Comparison of ENCODE assay signal across 8 mouse cellular contexts in the genomic region with DNA sequence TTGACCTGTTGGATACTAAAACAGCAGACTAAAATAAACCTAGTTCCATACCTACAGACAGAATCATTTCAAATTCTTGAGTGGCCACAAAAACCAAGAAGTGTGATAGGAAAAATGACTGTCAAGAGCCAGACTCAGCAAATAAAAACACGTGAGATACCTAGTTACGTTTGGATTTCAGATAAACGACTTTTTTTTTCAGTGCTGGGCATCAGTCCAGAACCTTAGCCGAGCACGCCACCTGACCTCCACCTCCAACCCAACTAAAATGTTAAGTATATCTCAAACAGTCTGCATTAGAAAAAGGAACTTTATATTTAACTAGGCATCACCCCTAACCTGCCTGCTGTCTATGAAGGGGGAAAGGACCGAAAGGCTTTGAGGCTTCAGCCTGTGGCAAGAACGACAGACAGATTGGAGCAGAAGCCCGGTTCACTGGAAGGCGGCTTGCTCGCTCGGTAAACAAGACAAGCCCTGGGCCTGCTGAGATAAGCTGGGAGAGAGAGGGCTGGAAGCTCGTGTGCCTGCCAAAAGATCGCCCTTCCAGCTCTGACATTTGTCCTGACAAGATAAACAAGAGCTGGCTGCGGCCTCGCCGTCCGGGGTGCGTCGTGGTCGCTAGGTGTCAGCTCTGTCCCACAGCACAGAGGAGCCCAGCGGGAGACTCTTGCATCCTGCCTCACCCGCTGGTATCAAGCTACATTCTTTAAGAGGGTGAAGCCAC. TPM values are rescaled to one million over a fixed set of nuclear protein-coding genes. Genes with fewer than 3 reads are reported as not detected.
DNase-seq lines count a peak whose midpoint lies in the region; ATAC-seq and TF ChIP-seq lines count a peak whose summit lies in the region.

No protein-coding gene starts in this region.

- H3K4me1 ChIP-seq in ES-Bruce4 (ENCODE audit: control insufficient read depth, insufficient read depth, low read length), result no peaks in the 10 kb centered on the region
- peaks cover 18% of the 10 kb centered on the region for H3K4me1 ChIP-seq in forebrain, embryonic 15.5 days
- H3K4me1 ChIP-seq in lung, adult 2 months (ENCODE audit: control insufficient read depth, insufficient read depth, low read length), result peaks cover 3% of the 10 kb centered on the region

- no peaks in the 10 kb centered on the region for H3K27me3 ChIP-seq in ES-Bruce4 (ENCODE audit: control insufficient read depth, insufficient read depth, low read length, poor library complexity, severe bottlenecking)
- no peaks in the 10 kb centered on the region for H3K27me3 ChIP-seq in forebrain, embryonic 15.5 days

- no peak overlapping the region; the same call in 1 of the 2 replicates for H3K9ac ChIP-seq in ES-Bruce4 (ENCODE audit: low read depth, poor library complexity, severe bottlenecking)
- H3K9ac ChIP-seq in forebrain, embryonic 15.5 days (replicated peaks), result peak overlapping the region; percentile 32; the same call in 1 of the 2 replicates

- no peak overlapping the region for H3K4me3 ChIP-seq in ES-Bruce4 (ENCODE audit: low read depth, low read length)
- H3K4me3 ChIP-seq in forebrain, embryonic 15.5 days, result peak overlapping the region; percentile 16
- peak overlapping the region; percentile 36 for H3K4me3 ChIP-seq in layer of hippocampus, adult 2 months
- H3K4me3 ChIP-seq in lung, adult 2 months (replicated peaks; ENCODE audit: extremely low read depth, low read depth, low read length), result peak overlapping the region; percentile 9

- no peak for TF ChIP-seq POLR2A in ES-Bruce4 (IDR thresholded peaks at IDR 0.05; ENCODE audit: insufficient read depth, low read length)
- 0 out of 2 replicates have a peak, but pooled peaks have one; percentile 18 for TF ChIP-seq POLR2A in lung, adult 2 months (IDR thresholded peaks at IDR 0.05; ENCODE audit: borderline replicate concordance, extremely low read depth, low read depth, low read length)

- no peak overlapping the region for H3K27ac ChIP-seq in ES-Bruce4 (ENCODE audit: insufficient read depth, low read length)
- H3K27ac ChIP-seq in forebrain, embryonic 15.5 days (replicated peaks), result peak overlapping the region; percentile 50
- 0 out of 2 replicates have a peak overlapping the region, but pooled peaks have one; percentile 5 for H3K27ac ChIP-seq in layer of hippocampus, adult 2 months

- no peaks in the 10 kb centered on the region for H3K36me3 ChIP-seq in ES-Bruce4 (ENCODE audit: control insufficient read depth, insufficient read depth, low read length, poor library complexity, severe bottlenecking)
- H3K36me3 ChIP-seq in forebrain, embryonic 15.5 days, result no peaks in the 10 kb centered on the region

- intact Hi-C loops in heart, postnatal 25 days (cut with DNase I), result loop anchor here (2.0 to 5.0 kb wide), 3 partner anchors 70 to 305 kb away; a partner anchor contains a TSS

- TF ChIP-seq EP300 in ES-Bruce4 (IDR thresholded peaks at IDR 0.05; ENCODE audit: insufficient read depth, low read depth, low read length), result peak; percentile 70; the same call in 1 of the 2 replicates

- no peaks in the 10 kb centered on the region for H3K9me3 ChIP-seq in ES-Bruce4 (replicated peaks; ENCODE audit: control insufficient read depth, insufficient read depth, low read length, poor library complexity, severe bottlenecking)
- H3K9me3 ChIP-seq in forebrain, embryonic 15.5 days, result no peaks in the 10 kb centered on the region

- peak overlapping the region; percentile 48 for H3K4me2 ChIP-seq in forebrain, embryonic 15.5 days (replicated peaks)

- WGBS in forebrain, embryonic 15.5 days, result 12% methylated on average over 22 of the region's 22 CpGs
- 4% methylated on average over 22 of the region's 22 CpGs for WGBS in lung, adult 2 months

- ATAC-seq in forebrain, embryonic 15.5 days (replicated peaks), result peak; percentile 88
- ATAC-seq in neutrophil, adult 5-6 weeks (ENCODE audit: extremely low read depth, insufficient number of reproducible peaks, low FRiP score, poor library complexity, severe bottlenecking), result peak; percentile 84

- peak; percentile 77 for TF ChIP-seq CTCF in ES-Bruce4 (IDR thresholded peaks at IDR 0.05; ENCODE audit: low read depth, low read length)
- TF ChIP-seq CTCF in layer of hippocampus, adult 2 months (conservative IDR thresholded peaks at IDR 0.05), result peak; percentile 81
- TF ChIP-seq CTCF in lung, adult 2 months (IDR thresholded peaks at IDR 0.05; ENCODE audit: insufficient read depth, low read length), result peak; percentile 69

- peak; percentile 87 for DNase-seq in cerebellum, adult 11 months
- peak; percentile 70 for DNase-seq in heart, postnatal 25 days (ENCODE audit: low spot score)
- peak; percentile 46 to 66 for DNase-seq in layer of hippocampus, adult 2 months (ENCODE audit: low spot score in 2 of 2)
- DNase-seq in lung, adult 2 months, result peak; percentile 62
- peak; percentile 51 to 61 for DNase-seq in thymus, adult 18-20 months

RNA-seq across cellular contexts. Expression of a gene that starts 32.8 kb away (rescaled TPM):
- 28.4 and 30.4 TPM in 2 replicates for polyA plus RNA-seq in ES-Bruce4 (2011; ENCODE audit: insufficient read depth, insufficient read length, low read depth, missing spikeins)
- polyA plus RNA-seq in forebrain, embryonic 15.5 days (2015; fragmentation: Nextera tagmentation; extraction: Ambion mirVana), result 24.3 and 25.9 TPM in 2 replicates
- 10 to 100 TPM; 27.6 to 28.3 TPM for total RNA-seq in heart, postnatal 25 days (2021)
- 10 to 100 TPM; 30.0 to 33.3 TPM for total RNA-seq in layer of hippocampus, adult 2 months (2021)
- 12.4 and 14.2 TPM in 2 replicates for polyA plus RNA-seq in lung, adult 2 months (2012; rRNA removed)
- total RNA-seq in neutrophil, adult 5-6 weeks (2017), result 6.8 and 11.5 TPM in 2 replicates

RNA-seq across cellular contexts. Expression of a gene that starts 32.9 kb away (rescaled TPM):
- 25.6 and 26.2 TPM in 2 replicates for polyA plus RNA-seq in ES-Bruce4 (2011; ENCODE audit: insufficient read depth, insufficient read length, low read depth, missing spikeins)
- polyA plus RNA-seq in forebrain, embryonic 15.5 days (2015; fragmentation: Nextera tagmentation; extraction: Ambion mirVana), result 12.5 and 14.4 TPM in 2 replicates
- 10 to 100 TPM; 41.7 to 47.7 TPM for total RNA-seq in heart, postnatal 25 days (2021)
- total RNA-seq in layer of hippocampus, adult 2 months (2021), result 10 to 100 TPM; 14.9 to 17.9 TPM
- 1.6 and 3.9 TPM in 2 replicates for polyA plus RNA-seq in lung, adult 2 months (2012; rRNA removed)
- total RNA-seq in neutrophil, adult 5-6 weeks (2017), result 3.6 and 5.4 TPM in 2 replicates

RNA-seq across cellular contexts. Expression of a gene that starts 33.5 kb away (rescaled TPM):
- 1.8 and 2.8 TPM in 2 replicates for polyA plus RNA-seq in ES-Bruce4 (2011; ENCODE audit: insufficient read depth, insufficient read length, low read depth, missing spikeins)
- polyA plus RNA-seq in forebrain, embryonic 15.5 days (2015; fragmentation: Nextera tagmentation; extraction: Ambion mirVana), result 3.6 and 5.6 TPM in 2 replicates
- total RNA-seq in heart, postnatal 25 days (2021), result 1 to 10 TPM; 4.9 to 5.9 TPM
- total RNA-seq in layer of hippocampus, adult 2 months (2021), result 10 to 100 TPM; 21.5 to 27.4 TPM
- 1.3 and 1.8 TPM in 2 replicates for polyA plus RNA-seq in lung, adult 2 months (2012; rRNA removed)
- total RNA-seq in neutrophil, adult 5-6 weeks (2017), result 12.0 and 18.6 TPM in 2 replicates
